Mouse (Mus musculus) spleen, adult 2 months (tissue): ENCODE data around the gene Slc13a4.

Source experiments
- CTCF ChIP-seq: fragments of 200-500 bp; IDR thresholded peaks from 2 replicates; pipeline ENCODE4 v1.5.1; 2011; ENCODE audit warnings: mild to moderate bottlenecking, inconsistent platforms; ENCODE audit not compliant: insufficient read depth, insufficient read length, insufficient replicate concordance; ENCODE audit errors: extremely low read depth
- POLR2A ChIP-seq: fragments of 200-500 bp; IDR thresholded peaks from 2 replicates; pipeline ENCODE4 v1.6.1; 2011; ENCODE audit warnings: low read depth, low read length, inconsistent platforms

DNA sequence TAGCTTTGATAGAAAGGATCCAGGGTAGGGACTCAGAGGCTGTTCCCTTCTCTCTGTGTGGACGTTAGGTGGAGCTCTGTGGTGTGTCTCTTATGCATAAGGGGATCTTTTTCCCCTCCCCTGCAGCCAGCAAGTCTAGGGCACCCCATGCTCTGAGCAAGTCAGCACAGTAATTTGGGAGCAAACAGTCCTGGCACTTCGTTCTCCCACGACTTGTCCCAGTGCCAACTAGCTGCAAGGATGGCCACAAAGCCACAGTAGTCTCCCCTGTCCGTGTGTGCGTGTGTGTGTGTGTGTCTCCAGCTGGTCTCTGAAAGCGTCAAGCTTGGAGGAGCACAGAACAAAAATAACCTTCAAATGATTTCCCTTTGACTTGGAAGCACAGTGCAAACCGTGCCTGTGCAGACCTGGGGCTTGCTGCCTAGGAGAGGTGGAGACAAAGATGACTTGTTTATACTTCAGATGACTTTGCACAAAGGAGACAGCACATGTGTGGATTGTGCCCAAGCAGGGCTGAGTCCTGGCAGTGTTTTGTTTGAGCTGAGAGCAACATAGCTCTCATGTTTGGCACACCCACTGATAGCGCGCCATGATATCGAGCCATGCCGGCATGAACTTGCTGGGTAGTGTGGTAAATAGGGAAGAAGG, 19.7 kb downstream of the Slc13a4 start:
- TF ChIP-seq POLR2A: no peak
- no peak for TF ChIP-seq CTCF
